Mouse (Mus musculus): ENCODE measurements around the gene Rrp1. TPM values are rescaled to one million over a fixed set of nuclear protein-coding genes. Genes with fewer than 3 reads are reported as not detected.

Gene Rrp1
- polyA plus RNA-seq, 1 experiment from 2014 or later = 259 TPM

DNA sequence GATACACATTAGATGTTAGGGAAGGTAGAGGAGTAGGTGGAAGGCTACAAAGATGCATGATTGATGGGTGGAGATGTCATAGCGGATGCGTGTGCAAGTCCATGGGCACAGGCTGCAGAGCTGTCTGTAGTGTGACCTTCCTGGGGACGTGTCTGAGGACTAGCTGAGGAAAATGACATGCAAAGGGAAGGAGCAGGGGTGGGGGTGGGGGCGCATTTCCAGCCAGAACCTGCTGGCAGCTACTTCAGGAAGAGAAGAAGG, 16.3 kb downstream of the Rrp1 start:
- Histone ChIP-seq H3K27ac (no peak overlapping the region), H3K4me2 (no peak overlapping the region), H3K9ac (no peak overlapping the region), H3K27me3 (peaks cover 10% of the 10 kb centered on the region), H3K9me3 (no peaks in the 10 kb centered on the region), H3K4me1 (peaks cover 6% of the 10 kb centered on the region), H3K4me3 (no peak overlapping the region), H3K36me3 (peaks cover 21% of the 10 kb centered on the region)
- no peak for ATAC-seq (ENCODE audit: insufficient number of reproducible peaks, low FRiP score, low TSS enrichment, low read depth)
- 67% methylated on average over 4 of the region's 4 CpGs for WGBS

DNA sequence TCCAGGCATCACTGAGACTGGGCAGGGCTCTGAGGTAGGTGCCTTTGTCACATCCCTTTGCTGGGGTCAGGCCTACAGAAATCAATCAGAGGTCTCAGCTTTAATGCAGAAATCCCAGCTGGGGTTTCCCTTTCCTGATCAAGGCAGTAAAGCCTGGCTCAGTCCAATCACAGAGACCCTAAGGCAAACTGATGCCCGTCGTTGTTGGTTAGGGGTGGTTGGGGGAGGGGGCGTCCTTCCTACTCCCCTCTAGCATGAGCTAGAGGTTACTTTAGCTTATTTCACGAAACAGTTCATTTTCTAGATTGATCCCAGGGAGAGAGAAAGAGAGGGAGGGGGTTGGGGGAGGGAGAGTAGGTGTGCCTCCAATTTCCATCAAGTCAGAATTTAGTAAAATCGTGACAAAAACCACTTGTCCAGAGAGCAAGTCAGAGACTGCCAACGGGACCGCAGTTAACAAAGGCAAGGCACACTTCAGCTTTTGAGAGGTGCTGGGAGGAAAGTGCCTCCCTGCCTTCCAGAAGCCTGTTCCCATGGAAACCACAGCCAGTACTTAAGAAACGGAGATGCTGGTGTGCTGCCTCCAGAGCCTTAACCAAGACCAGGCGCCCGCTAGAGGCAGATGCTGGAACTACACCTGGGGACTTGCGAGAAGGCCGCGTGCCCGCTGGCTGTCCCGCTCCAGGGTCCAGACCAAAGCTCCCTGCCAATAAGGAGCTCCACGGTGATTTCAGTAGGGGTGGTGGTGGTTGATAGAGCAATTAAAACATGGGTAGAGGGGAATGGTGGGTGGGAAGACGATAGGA, 16.8 kb downstream of the Rrp1 start:
- Histone ChIP-seq H3K36me3 (peaks cover 16% of the 10 kb centered on the region), H3K4me2 (no peak overlapping the region), H3K4me1 (peaks cover 6% of the 10 kb centered on the region), H3K4me3 (no peak overlapping the region), H3K9ac (no peak overlapping the region), H3K27ac (no peak overlapping the region), H3K9me3 (no peaks in the 10 kb centered on the region), H3K27me3 (peaks cover 14% of the 10 kb centered on the region)
- 4% methylated on average over 17 of the region's 17 CpGs for WGBS
- ATAC-seq (ENCODE audit: insufficient number of reproducible peaks, low FRiP score, low TSS enrichment, low read depth) = no peak

GRCm38 (mm10) chr10:78395377-78395776, 17.5 kb downstream of the Rrp1 start:
- no peak for ATAC-seq (ENCODE audit: insufficient number of reproducible peaks, low FRiP score, low TSS enrichment, low read depth)
- no peak overlapping the region for H3K9ac ChIP-seq
- no peak overlapping the region for H3K4me2 ChIP-seq
- H3K27me3 ChIP-seq = peaks cover 20% of the 10 kb centered on the region
- no peak overlapping the region for H3K4me3 ChIP-seq
- 78% methylated on average over 3 of the region's 3 CpGs for WGBS
- no peaks in the 10 kb centered on the region for H3K9me3 ChIP-seq
- H3K4me1 ChIP-seq = peaks cover 10% of the 10 kb centered on the region
- H3K36me3 ChIP-seq = peaks cover 9% of the 10 kb centered on the region
- no peak overlapping the region for H3K27ac ChIP-seq

DNA sequence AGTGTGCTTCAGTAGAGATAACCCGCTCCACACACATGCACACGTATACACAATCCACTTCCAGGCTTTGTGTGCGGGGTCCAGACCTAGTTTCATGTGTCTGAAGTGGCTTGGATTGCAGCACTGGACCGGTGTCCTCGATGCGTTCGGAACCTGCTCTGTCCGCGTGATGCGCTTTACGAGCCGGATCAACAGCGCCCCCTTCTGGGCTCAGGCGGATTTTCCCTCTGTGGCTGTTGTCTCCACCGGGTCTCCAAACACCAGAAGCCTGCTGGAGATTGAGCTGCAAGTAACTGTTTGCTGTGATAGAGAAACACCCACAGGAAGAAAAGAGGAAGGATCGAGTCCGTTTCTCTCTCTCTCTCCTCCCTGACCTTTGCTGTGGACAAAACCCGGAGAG, 20.8 kb downstream of the Rrp1 start:
- WGBS = 3% methylated on average over 18 of the region's 18 CpGs
- H3K9ac ChIP-seq = no peak overlapping the region
- peaks cover 10% of the 10 kb centered on the region for H3K4me1 ChIP-seq
- ATAC-seq (ENCODE audit: insufficient number of reproducible peaks, low FRiP score, low TSS enrichment, low read depth) = no peak
- no peaks in the 10 kb centered on the region for H3K36me3 ChIP-seq
- no peaks in the 10 kb centered on the region for H3K9me3 ChIP-seq
- no peak overlapping the region for H3K4me3 ChIP-seq
- peaks cover 21% of the 10 kb centered on the region for H3K27me3 ChIP-seq
- no peak overlapping the region for H3K4me2 ChIP-seq
- H3K27ac ChIP-seq = no peak overlapping the region

GRCm38 (mm10) chr10:78390982-78391470, 21.8 kb downstream of the Rrp1 start:
- H3K4me2 ChIP-seq = no peak overlapping the region
- H3K9me3 ChIP-seq = no peaks in the 10 kb centered on the region
- no peak overlapping the region for H3K4me3 ChIP-seq
- 22% methylated on average over 4 of the region's 4 CpGs for WGBS
- H3K4me1 ChIP-seq = peaks cover 4% of the 10 kb centered on the region; the same call in 1 of the 2 replicates
- H3K27me3 ChIP-seq = peaks cover 21% of the 10 kb centered on the region
- H3K27ac ChIP-seq = no peak overlapping the region
- no peak for ATAC-seq (ENCODE audit: insufficient number of reproducible peaks, low FRiP score, low TSS enrichment, low read depth)
- H3K36me3 ChIP-seq = no peaks in the 10 kb centered on the region
- H3K9ac ChIP-seq = no peak overlapping the region

GRCm38 (mm10) chr10:78388216-78388980, 24.4 kb downstream of the Rrp1 start:
- Histone ChIP-seq H3K4me3 (no peak overlapping the region), H3K9ac (no peak overlapping the region), H3K4me2 (no peak overlapping the region), H3K36me3 (no peaks in the 10 kb centered on the region), H3K27me3 (peaks cover 21% of the 10 kb centered on the region), H3K4me1 (0 out of 2 replicates have a peak, but pooled peaks cover 4% of the 10 kb centered on the region), H3K9me3 (no peaks in the 10 kb centered on the region), H3K27ac (no peak overlapping the region)
- WGBS = 47% methylated on average over 20 of the region's 20 CpGs
- ATAC-seq (ENCODE audit: insufficient number of reproducible peaks, low FRiP score, low TSS enrichment, low read depth) = no peak

DNA sequence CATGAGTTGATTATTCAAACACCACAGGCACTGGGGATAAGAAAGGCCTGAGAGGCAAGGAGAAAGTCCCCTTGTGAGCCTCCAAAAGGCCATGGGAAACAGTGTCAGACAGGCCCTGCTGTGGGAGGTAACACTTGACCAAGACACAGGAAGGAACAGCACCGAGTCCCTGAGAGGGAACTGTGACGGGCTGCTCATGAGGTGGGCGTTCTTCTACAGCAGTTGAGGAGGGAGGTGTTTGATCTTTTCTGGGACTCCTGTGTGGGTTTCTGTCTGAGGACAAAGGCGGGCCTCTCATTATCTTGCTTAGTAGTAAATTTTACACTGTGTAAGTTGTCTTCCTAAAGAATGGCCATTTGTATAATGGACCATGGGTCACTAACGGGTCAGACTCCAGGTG, 27.3 kb downstream of the Rrp1 start:
- Histone ChIP-seq H3K4me1 (0 out of 2 replicates have a peak, but pooled peaks cover under 1% of the 10 kb centered on the region), H3K4me3 (no peak overlapping the region), H3K36me3 (no peaks in the 10 kb centered on the region), H3K9me3 (no peaks in the 10 kb centered on the region), H3K9ac (no peak overlapping the region), H3K27ac (no peak overlapping the region), H3K4me2 (no peak overlapping the region), H3K27me3 (peaks cover 2% of the 10 kb centered on the region; the same call in 1 of the 2 replicates)
- WGBS = 62% methylated on average over 5 of the region's 5 CpGs
- no peak for ATAC-seq (ENCODE audit: insufficient number of reproducible peaks, low FRiP score, low TSS enrichment, low read depth)

DNA sequence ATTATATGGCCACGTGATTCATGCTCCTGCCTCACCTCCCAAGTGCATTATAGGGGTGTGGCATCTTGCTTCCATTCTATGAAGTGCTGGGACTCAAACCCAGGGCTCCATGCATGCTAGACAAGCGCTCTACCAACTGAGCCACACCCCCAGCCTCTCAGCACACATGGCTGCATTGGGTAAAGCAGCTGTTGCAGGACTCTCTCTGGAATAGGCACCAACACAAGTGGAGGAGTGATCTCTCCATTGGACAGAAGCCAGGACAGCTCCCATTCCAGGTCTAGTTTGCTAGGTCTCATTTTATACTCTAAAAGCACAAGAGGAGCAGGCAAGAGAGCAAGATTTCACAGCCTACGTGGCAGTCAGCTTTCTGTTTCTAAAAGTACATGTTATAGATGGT, 29.3 kb downstream of the Rrp1 start:
- ATAC-seq (ENCODE audit: insufficient number of reproducible peaks, low FRiP score, low TSS enrichment, low read depth) = no peak
- H3K27ac ChIP-seq = no peak overlapping the region
- no peaks in the 10 kb centered on the region for H3K4me1 ChIP-seq
- H3K36me3 ChIP-seq = no peaks in the 10 kb centered on the region
- no peak overlapping the region for H3K4me2 ChIP-seq
- H3K9me3 ChIP-seq = no peaks in the 10 kb centered on the region
- no peak overlapping the region for H3K4me3 ChIP-seq
- no peak overlapping the region for H3K9ac ChIP-seq
- no peaks in the 10 kb centered on the region for H3K27me3 ChIP-seq
- 73% methylated on average over 3 of the region's 3 CpGs for WGBS

- H3K4me1 ChIP-seq = no peaks in the 10 kb centered on the region
- ATAC-seq (ENCODE audit: insufficient number of reproducible peaks, low FRiP score, low TSS enrichment, low read depth) = no peak
- H3K27ac ChIP-seq = no peak overlapping the region
- no peak overlapping the region for H3K4me2 ChIP-seq
- WGBS = 97% methylated on average over 7 of the region's 7 CpGs
- H3K27me3 ChIP-seq = no peaks in the 10 kb centered on the region
- no peaks in the 10 kb centered on the region for H3K36me3 ChIP-seq
- H3K9me3 ChIP-seq = no peaks in the 10 kb centered on the region
- no peak overlapping the region for H3K4me3 ChIP-seq
- H3K9ac ChIP-seq = no peak overlapping the region
These were observed 34.3 kb downstream of the Rrp1 start for GRCm38 (mm10) chr10:78378516-78378915.

GRCm38 (mm10) chr10:78372681-78373668, 39.9 kb downstream of the Rrp1 start:
- no peaks in the 10 kb centered on the region for H3K27me3 ChIP-seq
- no peaks in the 10 kb centered on the region for H3K36me3 ChIP-seq
- H3K9ac ChIP-seq = no peak overlapping the region
- H3K9me3 ChIP-seq = no peaks in the 10 kb centered on the region
- WGBS = 63% methylated on average over 27 of the region's 27 CpGs
- no peak overlapping the region for H3K4me3 ChIP-seq
- ATAC-seq (ENCODE audit: insufficient number of reproducible peaks, low FRiP score, low TSS enrichment, low read depth) = no peak
- H3K4me2 ChIP-seq = no peak overlapping the region
- H3K27ac ChIP-seq = no peak overlapping the region
- H3K4me1 ChIP-seq = no peaks in the 10 kb centered on the region

DNA sequence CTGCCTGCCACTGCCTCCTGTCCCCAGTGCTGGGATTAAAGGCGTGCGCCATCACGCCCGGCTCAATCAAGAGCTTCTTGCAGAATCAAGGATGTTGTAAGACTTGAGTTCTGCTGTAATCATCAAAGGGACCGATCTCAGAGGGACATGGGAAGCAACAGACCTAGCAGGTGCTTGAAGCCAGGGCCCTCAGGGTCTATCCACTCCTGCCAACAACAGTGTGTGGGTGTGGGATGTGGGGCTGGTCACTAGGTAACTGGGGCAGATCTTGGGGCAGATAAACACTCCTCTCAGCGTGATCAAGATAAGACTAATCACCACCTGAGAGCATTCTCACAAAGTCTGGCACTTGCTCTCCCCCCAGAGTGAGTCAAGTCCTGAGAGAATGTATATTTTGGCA, 41.1 kb downstream of the Rrp1 start:
- Histone ChIP-seq H3K9ac (no peak overlapping the region), H3K27ac (no peak overlapping the region), H3K4me2 (no peak overlapping the region), H3K9me3 (no peaks in the 10 kb centered on the region), H3K36me3 (no peaks in the 10 kb centered on the region), H3K4me3 (no peak overlapping the region), H3K4me1 (no peaks in the 10 kb centered on the region), H3K27me3 (no peaks in the 10 kb centered on the region)
- no peak for ATAC-seq (ENCODE audit: insufficient number of reproducible peaks, low FRiP score, low TSS enrichment, low read depth)
- WGBS = 69% methylated on average over 6 of the region's 6 CpGs

Measured in limb, embryonic 15.5 days (tissue).